Mouse (Mus musculus) mouse trophoblast stem cell (cell line): ENCODE results near the gene Nudt16l1.

Experiments
- in situ Hi-C, 2 experiments: fragments of 300-500 bp; cut with MseI, MboI; formaldehyde crosslinking; loops; 2 replicates in 1 of 2; 3 replicates in 1 of 2; pipeline ENCODE4 v1.15.1; 2025

Nudt16l1 gene

GRCm38 (mm10) chr16:4913783-4914735 lies 24.5 kb upstream of the Nudt16l1 start:
- in situ Hi-C loops = no loop called here

GRCm38 (mm10) chr16:4915931-4916330 lies 22.6 kb upstream of the Nudt16l1 start:
- in situ Hi-C loops = no loop called here

- in situ Hi-C loops = no loop called here
Measured at GRCm38 (mm10) chr16:4916608-4917007, 22.0 kb upstream of the Nudt16l1 start.

GRCm38 (mm10) chr16:4920556-4920955 lies 18.0 kb upstream of the Nudt16l1 start:
- in situ Hi-C loops = no loop called here

- in situ Hi-C loops = no loop called here
Measured at GRCm38 (mm10) chr16:4922481-4922880, 16.1 kb upstream of the Nudt16l1 start.

- in situ Hi-C loops = no loop called here
Measured at GRCm38 (mm10) chr16:4923996-4924395, 14.6 kb upstream of the Nudt16l1 start.

GRCm38 (mm10) chr16:4927967-4928366 lies 10.6 kb upstream of the Nudt16l1 start:
- in situ Hi-C loops = no loop called here

GRCm38 (mm10) chr16:4928474-4928873 lies 10.1 kb upstream of the Nudt16l1 start:
- in situ Hi-C loops = no loop called here

- in situ Hi-C loops = no loop called here
Measured at GRCm38 (mm10) chr16:4932429-4932828, 6.1 kb upstream of the Nudt16l1 start.

GRCm38 (mm10) chr16:4935430-4935829 lies 3.1 kb upstream of the Nudt16l1 start:
- in situ Hi-C loops = no loop called here

GRCm38 (mm10) chr16:4935931-4936703 lies 2.4 kb upstream of the Nudt16l1 start:
- in situ Hi-C loops = no loop called here

- in situ Hi-C loops = no loop called here
Measured at GRCm38 (mm10) chr16:4937351-4938190, 990 bp upstream of the Nudt16l1 start.

GRCm38 (mm10) chr16:4938989-4939388 lies 428 bp downstream of the Nudt16l1 start:
- in situ Hi-C loops = no loop called here

- in situ Hi-C loops = no loop called here
Measured at GRCm38 (mm10) chr16:4939412-4939811, 851 bp downstream of the Nudt16l1 start.

- in situ Hi-C loops = no loop called here
Measured at GRCm38 (mm10) chr16:4940311-4940850, 1.8 kb downstream of the Nudt16l1 start.

- in situ Hi-C loops = no loop called here
Measured at GRCm38 (mm10) chr16:4941016-4941415, 2.5 kb downstream of the Nudt16l1 start.

GRCm38 (mm10) chr16:4942868-4943267 lies 4.3 kb downstream of the Nudt16l1 start:
- in situ Hi-C loops = no loop called here

- in situ Hi-C loops = no loop called here
Measured at GRCm38 (mm10) chr16:4943431-4943830, 4.9 kb downstream of the Nudt16l1 start.

GRCm38 (mm10) chr16:4945415-4945814 lies 6.9 kb downstream of the Nudt16l1 start:
- in situ Hi-C loops = no loop called here

- in situ Hi-C loops = no loop called here
Measured at GRCm38 (mm10) chr16:4946155-4946554, 7.6 kb downstream of the Nudt16l1 start.

GRCm38 (mm10) chr16:4947378-4947777 lies 8.8 kb downstream of the Nudt16l1 start:
- in situ Hi-C loops = no loop called here
